Mouse (Mus musculus) heart, embryonic 12.5 days (tissue): ENCODE results near the gene Wdr34. TPM values are rescaled to one million over a fixed set of nuclear protein-coding genes. Genes with fewer than 3 reads are reported as not detected.
"Not testable (repeated sequence)": the region's sequence is repeated elsewhere in the genome, so short reads cannot be mapped to it uniquely, and the experiment has no call there.

Experiments used
- ATAC-seq: fragments of 200-750 bp; cut with Nextera tagmentation; 2 replicates; pipeline ENCODE4 v1.8.0; 2017; ENCODE audit warnings: moderate TSS enrichment, moderate library complexity; ENCODE audit not compliant: insufficient number of reproducible peaks, low FRiP score
- H3K27ac ChIP-seq: fragments of 300-500 bp; sonication (generic); 2 replicates; pipeline ENCODE4 v1.5.1; 2016; ENCODE audit warnings: mild to moderate bottlenecking, moderate library complexity; ENCODE audit not compliant: poor library complexity, severe bottlenecking
- H3K27me3 ChIP-seq: fragments of 300-500 bp; sonication (generic); replicated peaks from 2 replicates; pipeline ENCODE4 v1.6.1; 2016; ENCODE audit warnings: mild to moderate bottlenecking, moderate library complexity
- H3K36me3 ChIP-seq: fragments of 300-500 bp; sonication (generic); 2 replicates; pipeline ENCODE4 v1.6.1; 2016; ENCODE audit warnings: mild to moderate bottlenecking, moderate library complexity
- H3K4me1 ChIP-seq: fragments of 300-500 bp; sonication (generic); replicated peaks from 2 replicates; pipeline ENCODE4 v1.6.1; 2016; ENCODE audit warnings: mild to moderate bottlenecking
- H3K4me2 ChIP-seq: fragments of 300-500 bp; sonication (generic); 2 replicates; pipeline ENCODE4 v1.6.1; 2016; ENCODE audit warnings: mild to moderate bottlenecking, moderate library complexity
- H3K4me3 ChIP-seq: fragments of 300-500 bp; sonication (generic); 2 replicates; pipeline ENCODE4 v1.5.1; 2016; ENCODE audit warnings: mild to moderate bottlenecking
- H3K9ac ChIP-seq: fragments of 300-500 bp; sonication (generic); 2 replicates; pipeline ENCODE4 v1.6.1; 2016; ENCODE audit warnings: mild to moderate bottlenecking, moderate library complexity
- H3K9me3 ChIP-seq: fragments of 300-500 bp; sonication (generic); replicated peaks from 2 replicates; pipeline ENCODE4 v1.6.1; 2016; ENCODE audit warnings: mild to moderate bottlenecking, moderate library complexity
- WGBS: fragments of 180-500 bp; shearing (Covaris S2); methylation state at CpG from one replicate; pipeline ENCODE4 v1.1.7; 2016; 5-methylcytosine and 5-hydroxymethylcytosine counted together
- polyA plus RNA-seq: library from polyadenylated mRNA; unstranded; fragments of >200 nt; fragmentation: Nextera tagmentation; extraction: Ambion mirVana; gene quantifications from 2 replicates; pipeline ENCODE4 v1.2.1, GENCODE M21; 2016

The Wdr34 gene
- polyA plus RNA-seq, 1 experiment from 2014 or later, result 15.9 TPM

GRCm38 (mm10) chr2:30066046-30066901 lies 17.6 kb upstream of the Wdr34 start:
- under 1% methylated on average over 44 of the region's 101 CpGs for WGBS
- Histone ChIP-seq H3K27me3 (no peaks in the 10 kb centered on the region), H3K27ac (peak overlapping the region; percentile 100), H3K9me3 (no peaks in the 10 kb centered on the region), H3K4me1 (peaks cover 31% of the 10 kb centered on the region), H3K36me3 (peaks cover 28% of the 10 kb centered on the region), H3K4me2 (peak overlapping the region; percentile 67), H3K4me3 (peak overlapping the region; percentile 90), H3K9ac (peak overlapping the region; percentile 99)
- ATAC-seq, result peak; percentile 95

DNA sequence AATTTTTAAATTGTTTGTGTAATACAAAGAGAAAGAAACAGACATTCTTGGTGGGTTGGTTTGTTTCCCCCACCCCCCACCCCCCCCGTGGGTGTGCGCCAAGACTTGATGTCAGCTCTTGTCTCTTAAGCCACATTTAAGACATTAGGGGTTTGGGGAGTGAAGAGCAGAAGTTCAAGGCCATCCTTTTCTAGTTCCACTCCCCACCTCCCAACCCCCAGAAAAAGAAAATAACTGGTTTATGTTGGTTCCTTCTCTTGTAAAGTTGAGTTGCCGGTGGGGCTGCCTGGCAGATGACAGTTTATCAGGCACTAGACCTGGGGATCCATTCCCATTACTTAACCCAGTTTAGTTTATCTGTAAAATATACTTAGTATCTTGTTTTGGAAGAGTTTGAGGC lies 15.6 kb upstream of the Wdr34 start:
- no peak for ATAC-seq
- no peak overlapping the region; the same call in 1 of the 2 replicates for H3K9ac ChIP-seq
- H3K4me1 ChIP-seq, result peaks cover 31% of the 10 kb centered on the region
- no peaks in the 10 kb centered on the region for H3K9me3 ChIP-seq
- peak overlapping the region; percentile 92 for H3K4me2 ChIP-seq
- WGBS, result 50% methylated on average over 3 of the region's 3 CpGs
- no peak overlapping the region for H3K4me3 ChIP-seq
- H3K27me3 ChIP-seq, result no peaks in the 10 kb centered on the region
- H3K36me3 ChIP-seq, result peaks cover 14% of the 10 kb centered on the region
- H3K27ac ChIP-seq, result no peak overlapping the region

DNA sequence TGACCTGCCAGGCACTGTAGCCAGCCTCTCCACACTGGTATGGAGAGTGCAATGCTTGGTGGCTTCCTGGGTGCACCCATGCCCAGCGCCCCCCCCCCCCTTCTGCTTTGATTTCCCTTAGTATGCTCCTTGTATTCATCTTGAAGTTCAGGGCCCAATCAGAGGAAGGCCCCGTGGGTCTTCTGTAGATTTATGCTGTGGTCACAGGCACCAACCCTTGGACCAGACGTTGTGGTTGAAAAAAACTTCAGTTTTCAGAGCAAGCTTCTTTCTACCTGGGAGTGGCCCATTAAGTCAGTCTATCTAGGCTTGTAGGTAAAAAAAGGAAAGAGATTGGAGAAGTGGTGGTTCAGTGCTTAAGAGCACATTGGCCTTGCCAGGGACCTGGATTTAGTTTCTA lies 15.1 kb upstream of the Wdr34 start:
- Histone ChIP-seq H3K9ac (peak overlapping the region; percentile 78), H3K27ac (peak overlapping the region; percentile 93), H3K36me3 (peaks cover 9% of the 10 kb centered on the region), H3K27me3 (no peaks in the 10 kb centered on the region), H3K4me3 (peak overlapping the region; percentile 65), H3K4me1 (peaks cover 31% of the 10 kb centered on the region), H3K9me3 (no peaks in the 10 kb centered on the region), H3K4me2 (peak overlapping the region; percentile 92)
- 17% methylated on average over 2 of the region's 3 CpGs for WGBS
- ATAC-seq, result no peak

GRCm38 (mm10) chr2:30063235-30063634 lies 14.6 kb upstream of the Wdr34 start:
- peak overlapping the region; percentile 93 for H3K27ac ChIP-seq
- H3K27me3 ChIP-seq, result no peaks in the 10 kb centered on the region
- H3K9ac ChIP-seq, result peak overlapping the region; percentile 78
- ATAC-seq, result no peak
- H3K4me3 ChIP-seq, result peak overlapping the region; percentile 65
- 6% methylated on average over 8 of the region's 8 CpGs for WGBS
- peaks cover 27% of the 10 kb centered on the region for H3K4me1 ChIP-seq
- H3K36me3 ChIP-seq, result peaks cover 4% of the 10 kb centered on the region
- no peaks in the 10 kb centered on the region for H3K9me3 ChIP-seq
- H3K4me2 ChIP-seq, result peak overlapping the region; percentile 92

DNA sequence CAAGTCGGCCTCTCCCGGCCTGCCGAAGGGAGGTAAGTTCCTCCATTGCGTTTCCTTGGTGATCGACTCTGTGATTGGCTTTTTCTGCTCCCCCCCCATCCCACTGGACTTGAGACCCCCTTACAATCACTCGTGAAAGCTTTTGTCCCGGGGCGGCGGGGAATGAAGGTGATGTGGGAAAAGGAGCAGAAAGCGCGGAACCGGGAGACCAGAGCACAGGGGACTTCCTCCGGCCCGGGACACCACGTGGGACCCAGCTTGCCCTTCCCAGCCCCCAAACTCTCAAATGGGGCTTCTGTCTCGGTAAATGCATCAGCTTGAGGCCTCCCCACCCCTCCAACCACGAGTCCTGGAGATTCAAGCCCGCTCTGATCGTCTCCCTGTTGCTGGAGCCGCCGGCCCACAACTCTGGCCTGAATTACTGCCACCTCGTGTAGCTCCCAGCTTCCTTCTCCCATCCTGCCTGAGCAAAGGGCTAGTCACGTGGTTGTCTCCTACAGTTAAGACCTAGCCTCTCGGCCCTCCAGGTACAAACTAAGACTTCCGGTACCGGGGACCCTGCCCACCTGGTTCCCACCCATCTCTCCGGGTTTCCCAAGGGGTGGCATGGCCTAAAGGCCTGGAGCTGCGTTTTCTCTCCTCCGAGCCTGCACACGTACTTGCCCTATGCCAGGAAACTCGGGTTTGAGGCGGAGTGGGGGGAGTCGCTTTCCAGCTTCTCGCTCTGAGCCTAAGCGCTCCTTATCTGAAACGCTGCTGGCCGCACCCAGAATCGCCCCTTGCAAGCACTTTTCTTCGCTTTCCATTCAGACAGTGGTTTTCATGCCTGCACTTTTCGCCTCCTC lies 13.8 kb upstream of the Wdr34 start:
- no peaks in the 10 kb centered on the region for H3K27me3 ChIP-seq
- WGBS, result under 1% methylated on average over 40 of the region's 40 CpGs
- peak overlapping the region; percentile 78 for H3K9ac ChIP-seq
- H3K27ac ChIP-seq, result peak overlapping the region; percentile 93
- ATAC-seq, result peak; percentile 29; the same call in 1 of the 2 replicates
- H3K9me3 ChIP-seq, result no peaks in the 10 kb centered on the region
- peaks cover 22% of the 10 kb centered on the region for H3K4me1 ChIP-seq
- peak overlapping the region; percentile 92 for H3K4me2 ChIP-seq
- H3K4me3 ChIP-seq, result peak overlapping the region; percentile 65
- no peaks in the 10 kb centered on the region for H3K36me3 ChIP-seq

- peak; percentile 9; the same call in 1 of the 2 replicates for ATAC-seq
- 7% methylated on average over 37 of the region's 37 CpGs for WGBS
- H3K27me3 ChIP-seq, result no peaks in the 10 kb centered on the region
- H3K4me1 ChIP-seq, result peaks cover 26% of the 10 kb centered on the region
- peak overlapping the region; percentile 65 for H3K4me3 ChIP-seq
- H3K9ac ChIP-seq, result peak overlapping the region; percentile 78
- H3K4me2 ChIP-seq, result peak overlapping the region; percentile 92
- peak overlapping the region; percentile 93 for H3K27ac ChIP-seq
- no peaks in the 10 kb centered on the region for H3K36me3 ChIP-seq
- no peaks in the 10 kb centered on the region for H3K9me3 ChIP-seq
Observed at GRCm38 (mm10) chr2:30061215-30062166, 12.8 kb upstream of the Wdr34 start.

- no peak overlapping the region for H3K4me2 ChIP-seq
- no peaks in the 10 kb centered on the region for H3K36me3 ChIP-seq
- no peak overlapping the region for H3K4me3 ChIP-seq
- H3K9me3 ChIP-seq, result no peaks in the 10 kb centered on the region
- H3K9ac ChIP-seq, result no peak overlapping the region
- WGBS, result 62% methylated on average over 5 of the region's 5 CpGs
- peaks cover 7% of the 10 kb centered on the region for H3K4me1 ChIP-seq
- no peaks in the 10 kb centered on the region for H3K27me3 ChIP-seq
- no peak for ATAC-seq
- H3K27ac ChIP-seq, result no peak overlapping the region
Observed at GRCm38 (mm10) chr2:30058418-30058817, 9.7 kb upstream of the Wdr34 start.

DNA sequence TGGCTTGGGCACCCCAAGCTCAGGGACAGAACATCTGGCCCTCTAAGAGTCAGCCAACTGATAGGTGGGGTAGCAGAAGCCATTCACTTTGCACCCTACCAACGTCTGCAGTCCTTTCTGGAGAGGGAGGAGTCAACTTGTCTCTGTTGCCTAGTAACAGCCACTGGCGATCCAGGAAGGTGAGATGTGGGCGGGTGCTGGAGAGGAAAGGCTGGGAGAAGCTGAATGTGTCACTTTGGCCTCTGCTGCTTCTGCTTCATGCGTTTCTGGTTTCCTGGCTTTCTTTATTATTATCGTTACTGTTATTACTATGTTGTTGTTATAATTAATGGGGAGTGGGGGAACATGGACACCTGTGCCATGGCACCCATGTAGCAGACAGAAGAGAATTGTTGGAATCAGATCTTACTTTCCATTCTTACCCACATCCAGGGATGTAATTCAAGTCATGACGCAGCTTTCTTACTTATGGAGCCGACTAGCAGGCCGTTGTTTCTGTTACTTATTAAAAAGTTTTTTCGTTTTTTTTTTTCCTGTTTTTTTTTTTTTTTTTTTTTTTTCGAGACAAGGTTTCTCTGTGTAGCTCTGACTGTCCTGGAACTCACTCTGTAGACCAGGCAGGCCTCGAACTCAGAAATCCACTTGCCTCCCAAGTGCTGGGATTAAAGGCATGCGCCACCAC lies 8.7 kb upstream of the Wdr34 start, which contains the start of gene Set:
Gene Set (plus strand): TSS at position 156 of the 682 bp plus-strand sequence.
- Histone ChIP-seq H3K27ac (no peak within 1 kb of the TSS), H3K4me1 (0 out of 2 replicates have a peak, but pooled peaks cover 4% of the 10 kb centered on the region), H3K9ac (no peak within 1 kb of the TSS), H3K4me3 (no peak within 1 kb of the TSS), H3K27me3 (no peaks in the 10 kb centered on the region), H3K9me3 (no peaks in the 10 kb centered on the region), H3K36me3 (no peaks in the 10 kb centered on the region), H3K4me2 (no peak within 1 kb of the TSS)
- 46% methylated on average over 12 of the region's 12 CpGs for WGBS
- ATAC-seq, result no peak

GRCm38 (mm10) chr2:30056736-30057135 lies 8.1 kb upstream of the Wdr34 start:
- 81% methylated on average over 3 of the region's 3 CpGs for WGBS
- no peak overlapping the region for H3K27ac ChIP-seq

GRCm38 (mm10) chr2:30055310-30055709 lies 6.6 kb upstream of the Wdr34 start:
- H3K4me3 ChIP-seq, ATAC-seq, H3K9me3 ChIP-seq, H3K27me3 ChIP-seq, H3K4me2 ChIP-seq, H3K27ac ChIP-seq, H3K36me3 ChIP-seq, H3K9ac ChIP-seq, H3K4me1 ChIP-seq: not testable (repeated sequence)
- WGBS, result 94% methylated on average over 3 of the region's 3 CpGs

More at GRCm38 (mm10) chr2:30056736-30057135, 8.1 kb upstream of the Wdr34 start:
- no peak overlapping the region for H3K9ac ChIP-seq
- H3K9me3 ChIP-seq, result no peaks in the 10 kb centered on the region
- H3K4me1 ChIP-seq, result 0 out of 2 replicates have a peak, but pooled peaks cover 4% of the 10 kb centered on the region
- ATAC-seq, result no peak
- H3K4me2 ChIP-seq, result no peak overlapping the region
- no peak overlapping the region for H3K4me3 ChIP-seq
- no peaks in the 10 kb centered on the region for H3K36me3 ChIP-seq
- no peaks in the 10 kb centered on the region for H3K27me3 ChIP-seq
